Mouse (Mus musculus) inflammation-experienced regulatory T-cells, adult 6 months (primary cell): ENCODE results near the gene Npdc1. TPM values are rescaled to one million over a fixed set of nuclear protein-coding genes. Genes with fewer than 3 reads are reported as not detected.

Experiments used
- ATAC-seq: one replicate; pipeline ENCODE4 v1.8.0; 2017
- polyA plus RNA-seq, 3 experiments: library from polyadenylated mRNA; unstranded; fragments of 100-300 nt; shearing (Covaris generic); gene quantifications; one replicate each; pipeline ENCODE4 v1.2.1; 2017

The Npdc1 gene
- polyA plus RNA-seq, 3 experiments from 2014 or later, result 2.8 to 6.1 (median 6.0) TPM

DNA sequence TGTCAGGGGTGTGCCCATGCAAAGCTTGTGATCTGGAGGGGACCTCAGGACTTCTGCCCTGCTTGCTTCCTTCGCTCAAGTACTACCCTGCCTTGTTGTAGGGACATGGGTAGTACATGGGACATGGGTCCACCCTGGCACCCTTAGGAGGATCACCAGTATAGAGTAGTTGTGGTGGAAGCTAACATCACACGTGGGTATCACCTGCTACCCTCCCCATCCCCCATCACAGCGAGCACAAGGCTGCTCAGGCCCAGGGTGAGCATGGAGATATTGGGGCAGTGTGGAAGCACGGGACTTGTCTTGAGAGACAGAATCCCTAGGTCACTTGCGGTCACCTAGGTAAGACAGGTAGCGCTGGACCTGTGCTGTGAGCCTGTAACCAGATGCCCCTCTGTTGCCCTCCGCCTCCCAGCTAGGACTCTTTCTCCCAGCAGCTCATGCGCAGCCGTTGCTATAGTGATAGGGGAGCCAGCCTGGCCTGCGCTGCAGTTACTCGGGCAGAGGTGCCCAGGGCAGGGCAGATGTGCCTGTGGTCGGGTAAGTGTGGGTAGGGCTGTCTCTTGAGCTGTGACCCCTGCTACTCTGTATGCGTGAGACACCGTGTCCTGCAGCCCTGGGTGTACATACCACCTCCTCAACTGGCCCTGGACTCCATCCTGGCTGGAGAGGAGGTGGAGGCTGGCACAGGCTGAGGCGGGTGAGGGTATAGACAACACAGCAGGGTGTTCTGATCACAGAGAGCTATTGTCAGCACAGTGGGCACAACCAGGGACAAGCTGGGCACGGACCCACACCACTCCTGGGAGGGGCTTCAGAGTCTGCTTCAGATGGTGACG, 31.5 kb downstream of the Npdc1 start:
- no peak for ATAC-seq

DNA sequence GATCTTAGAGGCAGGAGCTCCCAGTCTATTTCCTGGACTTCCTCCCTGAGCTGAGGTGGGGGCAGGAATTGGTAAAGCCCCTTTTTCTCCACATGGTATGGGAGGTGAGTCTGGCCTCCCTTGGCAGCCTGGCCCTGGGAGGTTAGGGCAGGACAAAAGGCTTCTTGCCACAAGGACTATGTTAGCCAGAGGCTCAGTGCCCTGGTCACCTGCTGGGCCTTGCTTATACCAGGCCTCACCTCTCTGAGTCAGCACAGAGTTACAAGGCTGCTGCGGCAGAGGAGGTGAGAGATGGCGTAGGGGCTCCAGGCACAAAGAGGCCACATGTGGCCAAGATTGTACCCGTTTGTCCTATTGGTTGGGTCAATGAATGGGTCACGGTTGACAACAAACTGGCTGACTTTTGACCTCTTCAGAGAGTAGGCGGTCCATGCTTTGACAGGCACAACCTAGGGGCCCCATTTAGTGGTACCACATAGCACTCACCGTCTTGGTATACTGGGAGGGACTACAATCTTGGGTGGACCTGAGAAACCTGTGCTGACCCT, 32.2 kb downstream of the Npdc1 start:
- no peak for ATAC-seq

DNA sequence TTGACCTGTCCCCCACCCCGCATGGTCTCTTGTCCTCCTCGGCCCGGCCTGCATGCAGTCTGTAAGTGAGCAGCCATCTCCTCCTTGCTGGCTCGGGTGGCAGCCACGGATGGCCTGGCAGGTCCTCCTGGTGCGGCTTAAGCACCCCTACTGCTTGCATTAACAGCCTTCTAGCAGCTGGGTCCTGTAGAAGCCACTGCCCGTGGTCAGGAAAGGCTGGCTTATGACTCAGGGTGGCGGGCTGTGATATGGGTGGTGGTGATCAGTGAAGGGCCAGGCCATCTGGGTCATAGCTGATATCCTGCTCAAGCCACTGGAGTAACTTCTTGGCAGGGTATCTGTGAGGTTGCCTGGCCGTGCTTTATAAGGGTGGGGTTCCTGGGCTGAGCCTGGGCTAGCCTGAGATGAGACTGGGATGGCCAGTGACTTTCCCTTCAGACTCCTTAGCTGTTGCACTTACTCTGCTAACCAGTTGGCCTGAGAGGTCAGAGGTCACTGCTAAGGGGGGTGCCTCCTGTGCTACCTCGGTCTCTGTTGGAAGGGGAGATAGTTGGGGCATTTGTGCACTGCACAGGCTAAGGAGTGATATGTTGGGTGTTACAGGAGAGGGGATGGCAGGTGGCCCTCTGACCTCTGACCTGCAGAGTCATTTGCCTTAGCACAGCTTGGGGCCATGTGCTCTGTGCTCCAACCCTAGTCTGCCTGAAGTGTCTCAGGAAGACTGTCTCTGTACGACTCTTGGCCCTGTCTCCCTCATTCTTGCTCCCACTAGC, 33.4 kb downstream of the Npdc1 start:
- ATAC-seq, result no peak

DNA sequence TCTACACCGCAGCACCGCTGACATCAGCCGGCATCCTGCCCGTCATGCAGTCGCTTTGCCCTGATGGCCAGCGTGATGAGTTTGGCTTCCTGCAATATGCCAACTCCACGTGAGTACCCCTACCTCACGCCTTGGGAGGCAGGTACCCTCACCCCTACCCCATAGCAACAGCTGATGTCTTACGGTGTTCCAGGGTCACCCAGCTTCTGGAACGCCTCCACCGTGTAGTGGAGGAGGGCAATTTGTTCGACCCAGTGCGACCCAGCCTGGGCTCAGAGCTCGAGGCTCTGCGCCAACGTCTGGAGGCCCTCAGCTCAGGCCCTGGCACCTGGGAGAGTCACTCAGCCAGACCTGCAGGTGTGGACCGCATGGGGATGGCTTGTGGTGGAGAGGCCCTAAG, 34.0 kb downstream of the Npdc1 start:
- ATAC-seq, result no peak

DNA sequence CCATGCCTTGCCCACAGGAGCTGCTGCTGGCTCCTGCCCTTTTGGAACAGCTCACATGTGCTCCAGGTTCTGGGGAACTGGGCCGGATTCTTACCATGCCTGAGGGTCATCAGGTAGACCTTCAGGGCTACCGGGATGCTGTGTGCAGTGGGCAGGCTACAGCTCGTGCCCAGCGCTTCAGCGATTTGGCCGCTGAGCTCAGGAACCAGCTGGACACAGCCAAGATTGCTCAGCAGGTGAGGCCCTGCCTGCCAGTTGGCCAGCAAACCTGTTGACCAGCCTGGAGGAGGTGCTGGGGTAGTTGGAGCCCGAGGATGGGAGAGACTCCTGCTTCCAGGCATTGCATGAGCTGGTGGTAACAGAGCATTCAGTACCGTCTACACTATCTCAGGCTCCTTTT, 35.1 kb downstream of the Npdc1 start:
- ATAC-seq, result no peak

DNA sequence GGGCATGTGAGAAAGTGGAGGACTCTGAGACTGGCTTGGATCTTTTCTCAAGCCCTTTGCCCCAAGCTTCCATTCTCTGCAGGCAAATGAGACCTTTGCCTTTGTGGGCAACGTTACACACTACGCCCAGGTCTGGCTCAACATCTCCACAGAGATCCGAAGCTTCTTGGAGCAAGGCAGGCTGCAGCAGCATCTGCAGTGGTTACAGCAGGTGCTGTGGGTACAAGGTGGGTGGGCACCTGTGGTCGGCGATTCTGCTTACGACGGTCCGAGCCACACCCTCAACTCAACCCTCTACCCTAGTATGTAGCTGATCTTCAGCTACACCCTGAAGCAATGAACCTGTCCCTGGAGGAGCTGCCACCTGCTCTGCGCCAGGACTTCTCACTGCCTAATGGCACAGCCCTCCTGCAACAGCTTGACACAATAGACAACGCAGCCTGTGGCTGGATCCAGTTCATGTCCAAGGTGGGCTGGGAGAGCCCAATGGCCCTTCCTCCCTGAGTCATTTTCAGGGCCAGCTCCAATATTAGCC, 37.2 kb downstream of the Npdc1 start:
- ATAC-seq, result no peak

DNA sequence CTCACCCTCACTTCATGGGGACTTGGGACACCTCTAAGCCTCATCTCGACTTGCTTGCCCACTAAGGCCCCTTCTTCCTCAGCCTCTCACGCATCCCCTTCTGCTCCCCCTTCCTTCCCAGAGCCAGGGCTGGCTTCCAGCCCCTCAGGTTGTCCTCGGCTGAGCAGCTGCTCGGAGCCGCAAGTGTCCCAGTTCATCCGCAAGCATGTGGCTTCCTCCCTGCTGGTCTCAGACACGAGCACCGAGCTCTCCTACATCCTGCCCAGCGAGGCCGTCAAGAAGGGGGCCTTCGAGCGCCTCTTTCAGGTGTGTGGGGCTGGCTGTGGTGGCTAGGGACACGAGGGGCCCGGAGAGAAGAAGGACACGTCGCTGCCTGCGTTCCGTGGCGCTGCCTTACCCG, 41.9 kb downstream of the Npdc1 start:
- no peak for ATAC-seq

DNA sequence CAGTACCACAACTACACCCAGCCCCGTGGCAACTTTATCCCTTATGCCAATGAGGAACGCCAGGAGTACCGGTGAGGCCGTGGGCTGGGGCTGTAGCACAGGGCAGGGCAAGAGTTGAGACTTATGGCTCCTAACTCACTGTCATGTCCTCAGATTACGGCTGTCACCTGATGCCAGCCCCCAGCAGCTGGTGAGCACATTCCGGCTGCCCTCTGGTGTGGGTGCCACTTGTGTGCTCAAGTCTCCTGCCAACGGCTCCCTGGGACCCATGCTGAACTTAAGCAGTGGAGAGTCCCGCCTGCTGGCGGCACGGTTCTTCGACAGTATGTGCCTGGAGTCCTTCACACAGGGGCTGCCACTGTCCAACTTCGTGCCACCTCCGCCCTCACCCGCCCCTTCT, 43.5 kb downstream of the Npdc1 start:
- ATAC-seq, result no peak

DNA sequence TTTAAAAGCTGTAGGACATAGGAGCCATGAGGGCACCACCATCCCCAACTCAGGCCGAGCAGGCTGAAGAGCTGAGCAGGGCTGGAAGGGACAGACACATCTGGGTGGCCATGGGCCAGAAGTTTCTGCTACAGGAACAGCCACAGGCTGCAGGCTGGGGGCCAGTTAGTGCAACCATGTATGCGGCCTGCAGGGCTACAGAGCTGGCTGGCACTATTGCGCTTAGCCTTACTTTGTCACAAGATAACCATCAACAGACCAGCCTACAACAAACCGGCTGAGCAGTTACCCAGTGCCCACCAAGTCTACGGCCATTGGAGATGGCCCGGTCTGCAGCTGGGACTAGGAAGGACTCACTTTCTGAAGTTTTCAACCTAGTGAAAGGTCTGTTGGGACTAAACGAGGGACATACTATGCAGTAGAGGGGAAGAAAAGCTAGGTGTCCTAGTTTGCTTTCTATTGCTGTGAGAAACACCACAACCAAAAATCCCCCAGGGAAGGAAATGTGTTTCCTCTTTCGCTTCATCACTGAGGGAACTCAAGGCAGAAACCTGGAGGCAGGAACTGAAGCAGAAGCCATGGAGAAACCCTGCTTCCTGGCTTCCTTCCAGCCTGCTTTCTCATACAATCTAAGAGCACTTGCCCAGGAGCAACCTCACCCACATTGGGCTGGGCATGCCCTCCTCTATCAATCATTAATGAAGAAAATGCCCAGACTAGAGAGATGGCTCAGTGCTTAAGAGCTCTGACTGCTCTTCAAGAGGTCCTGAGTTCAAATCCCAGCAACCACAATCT, 51.9 kb downstream of the Npdc1 start:
- ATAC-seq, result no peak

DNA sequence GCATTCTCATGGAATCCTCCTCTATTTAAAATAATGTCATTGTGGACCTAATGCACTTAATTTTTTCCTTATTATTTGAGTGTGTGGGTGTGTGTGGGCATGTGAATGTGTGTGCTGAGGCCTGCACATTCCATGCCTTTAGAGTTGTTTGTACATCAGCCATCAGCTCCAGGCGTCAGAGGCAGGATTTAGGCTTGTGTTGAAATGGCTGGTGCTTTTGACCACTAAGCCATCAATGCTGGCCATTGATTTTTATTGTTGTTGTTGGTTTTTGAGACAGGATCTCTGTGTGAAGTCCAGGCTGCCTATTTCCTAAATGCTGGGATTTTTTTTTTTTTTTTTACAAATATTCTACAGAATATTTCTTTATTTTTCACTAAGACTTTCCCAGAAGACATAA, 53.8 kb downstream of the Npdc1 start:
- no peak for ATAC-seq

DNA sequence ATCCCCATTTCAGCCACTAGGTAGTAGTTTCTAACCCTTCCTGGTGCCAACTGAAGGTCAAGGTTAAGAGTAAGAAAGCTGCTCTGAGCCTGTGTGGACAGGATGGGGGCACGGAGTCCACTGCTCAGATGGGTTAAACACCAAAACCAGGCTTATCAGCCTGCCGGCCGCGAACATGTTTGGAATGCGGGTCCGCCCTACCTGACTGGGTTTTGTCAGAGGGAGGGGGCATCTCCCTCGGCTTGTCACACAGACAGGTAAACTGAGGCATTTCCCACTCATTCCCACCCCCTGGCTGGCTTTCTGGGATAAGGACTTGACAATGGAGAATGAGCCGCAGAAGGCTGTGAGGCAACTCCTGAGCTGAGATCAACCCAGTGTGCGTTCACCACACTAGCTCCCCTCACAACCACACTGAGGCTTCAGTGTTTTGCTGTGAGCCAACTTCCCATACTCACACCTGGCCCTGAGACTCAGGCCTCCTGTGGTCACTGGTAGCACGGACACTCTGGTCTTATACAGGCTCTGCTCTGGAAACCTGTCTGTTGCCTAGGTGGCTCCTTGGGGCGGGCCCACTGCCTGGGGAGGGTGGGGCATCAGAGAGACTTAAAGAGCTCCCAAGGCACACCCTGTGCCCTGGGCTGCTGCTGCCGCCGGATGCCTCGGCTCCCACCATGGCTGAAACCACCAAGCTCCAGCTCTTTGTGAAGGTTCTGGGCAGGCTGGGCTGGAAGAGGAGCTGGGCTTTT, 57.2 kb downstream of the Npdc1 start, which contains the start of gene Clic3:
Gene Clic3, plus strand, starts transcription at position 634 of the 749 bp plus-strand sequence.
- ATAC-seq, result no peak

DNA sequence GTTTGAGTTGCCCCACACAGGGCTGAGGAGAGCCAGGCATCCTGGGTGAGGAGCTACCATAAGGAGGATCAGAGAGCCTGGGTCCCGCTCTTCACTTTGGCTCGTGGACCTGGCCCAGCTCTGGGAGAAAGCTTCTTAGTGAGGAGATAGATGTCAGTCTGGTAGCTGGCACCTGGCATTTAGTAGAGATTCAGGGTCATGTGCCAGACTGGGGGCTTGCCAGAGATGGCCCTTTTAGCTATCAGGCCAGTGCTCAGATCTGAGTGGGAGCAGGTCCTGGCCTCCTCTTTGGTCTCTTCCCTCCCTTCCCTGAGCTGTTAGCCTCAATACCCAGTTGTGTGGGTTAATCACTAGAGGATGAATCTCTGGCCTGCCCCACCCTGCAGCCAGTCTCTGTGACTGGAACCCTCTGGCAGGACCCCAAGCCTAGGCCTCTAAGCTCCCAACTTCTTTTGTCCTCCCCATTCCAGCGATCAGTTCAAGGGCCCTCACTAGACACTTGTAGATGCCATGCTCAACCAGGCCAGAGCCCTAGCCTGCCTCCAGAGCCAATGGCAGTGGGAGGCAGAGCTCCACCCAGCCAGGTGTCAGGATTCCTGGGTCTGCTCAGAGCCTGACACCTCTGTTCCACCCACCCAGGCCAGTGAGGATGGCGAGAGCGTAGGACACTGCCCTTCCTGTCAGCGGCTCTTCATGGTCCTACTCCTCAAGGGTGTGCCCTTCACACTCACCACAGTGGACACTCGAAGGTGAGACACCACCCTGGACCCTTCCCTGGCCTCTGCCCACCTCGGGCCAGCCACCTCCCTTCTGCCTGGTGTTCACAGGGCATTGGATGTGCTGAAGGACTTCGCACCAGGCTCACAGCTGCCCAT, 58.1 kb downstream of the Npdc1 start:
- ATAC-seq, result no peak

DNA sequence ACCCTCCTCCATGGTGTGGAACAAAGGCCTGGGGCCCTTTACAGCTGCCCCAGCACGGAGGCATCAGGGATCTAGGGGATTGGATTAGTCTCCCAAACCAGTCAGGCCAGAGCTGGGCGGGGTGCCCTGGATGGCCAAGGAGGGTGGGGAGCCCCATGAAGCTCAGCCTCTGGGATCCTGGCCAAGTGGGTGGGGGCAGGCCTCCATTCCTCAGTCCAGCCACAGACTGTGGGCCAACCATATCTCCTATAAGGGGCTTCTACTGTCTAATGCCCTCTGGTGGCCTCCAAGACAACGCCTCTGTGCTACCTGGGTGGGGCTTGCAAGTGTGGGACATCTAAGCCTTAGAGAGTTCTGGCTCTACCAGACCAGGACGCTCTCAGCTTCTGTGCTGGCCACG, 59.8 kb downstream of the Npdc1 start:
- no peak for ATAC-seq

Other genes with a start within 250 kb of the Npdc1 start
- gene Nrarp, start 218.6 kb upstream of the Npdc1 start, polyA plus RNA-seq, result 1 to 10 TPM in 1 of 3 experiments, under 1 TPM in 2; 0.54 to 1.2 (median 0.59) TPM
- gene Tor4a, start 202.5 kb upstream of the Npdc1 start, polyA plus RNA-seq, result 10 to 100 TPM; 55.3 to 73.9 (median 67.2) TPM
- gene Nelfb, start 187.9 kb upstream of the Npdc1 start, polyA plus RNA-seq, result 10 to 100 TPM; 46.6 to 50.3 (median 47.0) TPM
- gene Stpg3, start 184.7 kb upstream of the Npdc1 start, polyA plus RNA-seq, result not detected
- gene Fam166a, start 180.6 kb upstream of the Npdc1 start, polyA plus RNA-seq, result not detected
- gene Tubb4b, start 174.6 kb upstream of the Npdc1 start, polyA plus RNA-seq, result 100 to 1,000 TPM in 1 of 3 experiments, 10 to 100 TPM in 2; 90.3 to 208 (median 96.5) TPM
- not detected for gene Slc34a3, start 165.0 kb upstream of the Npdc1 start, polyA plus RNA-seq
- not detected for gene Rnf224, start 162.6 kb upstream of the Npdc1 start, polyA plus RNA-seq
- 1 to 10 TPM in 1 of 3 experiments, under 1 TPM in 2; 0.53 to 1.6 (median 0.99) TPM for gene Rnf208, start 157.1 kb upstream of the Npdc1 start, polyA plus RNA-seq
- gene Cysrt1, start 156.9 kb upstream of the Npdc1 start, polyA plus RNA-seq, result not detected
- gene AL732309.1, start 152.5 kb upstream of the Npdc1 start, polyA plus RNA-seq, result 1 to 10 TPM; 2.3 to 9.2 (median 4.0) TPM
- 10 to 100 TPM in 1 of 3 experiments, 1 to 10 TPM in 2; 8.3 to 13.7 (median 8.7) TPM for gene Tmem203, start 143.9 kb upstream of the Npdc1 start, polyA plus RNA-seq
- 1 to 10 TPM; 3.4 to 4.7 (median 3.9) TPM for gene Tprn, start 136.7 kb upstream of the Npdc1 start, polyA plus RNA-seq
- gene Ssna1, start 126.9 kb upstream of the Npdc1 start, polyA plus RNA-seq, result 100 to 1,000 TPM; 111 to 156 (median 121) TPM
- gene Anapc2, start 126.9 kb upstream of the Npdc1 start, polyA plus RNA-seq, result 10 to 100 TPM; 29.3 to 44.6 (median 39.2) TPM
- gene Tmem210, start 111.2 kb upstream of the Npdc1 start, polyA plus RNA-seq, result not detected
- not detected for gene Lrrc26, start 109.4 kb upstream of the Npdc1 start, polyA plus RNA-seq
- gene Grin1, start 80.2 kb upstream of the Npdc1 start, polyA plus RNA-seq, result not detected
- 10 to 100 TPM; 21.2 to 24.3 (median 23.1) TPM for gene Man1b1, start 67.0 kb upstream of the Npdc1 start, polyA plus RNA-seq
- gene Dpp7, start 43.0 kb upstream of the Npdc1 start, polyA plus RNA-seq, result 10 to 100 TPM; 10.2 to 24.6 (median 21.1) TPM
- 10 to 100 TPM; 12.2 to 20.6 (median 18.3) TPM for gene Uap1l1, start 33.7 kb upstream of the Npdc1 start, polyA plus RNA-seq
- 10 to 100 TPM in 1 of 3 experiments, under 1 TPM in 2; 0.44 to 10.5 (median 0.80) TPM for gene Sapcd2, start 27.0 kb upstream of the Npdc1 start, polyA plus RNA-seq
- 1 to 10 TPM in 1 of 3 experiments, under 1 TPM in 1, not detected in 1; 0.49 to 1.3 TPM for gene Entpd2, start 3.5 kb upstream of the Npdc1 start, polyA plus RNA-seq
- 10 to 100 TPM in 1 of 3 experiments, 1 to 10 TPM in 2; 4.1 to 14.7 (median 7.2) TPM for gene Fut7, start 23.9 kb downstream of the Npdc1 start, polyA plus RNA-seq
- 10 to 100 TPM; 31.4 to 59.3 (median 41.8) TPM for gene Abca2, start 29.4 kb downstream of the Npdc1 start, polyA plus RNA-seq
- 1 to 10 TPM; 1.2 to 1.9 (median 1.6) TPM for gene Clic3, start 57.5 kb downstream of the Npdc1 start, polyA plus RNA-seq
- 10 to 100 TPM; 70.4 to 92.1 (median 89.2) TPM for gene Paxx, start 61.7 kb downstream of the Npdc1 start, polyA plus RNA-seq
- not detected for gene Ptgds, start 70.7 kb downstream of the Npdc1 start, polyA plus RNA-seq
- gene Lcn12, start 94.6 kb downstream of the Npdc1 start, polyA plus RNA-seq, result not detected
- 10 to 100 TPM; 49.1 to 88.0 (median 76.8) TPM for gene Fbxw5, start 101.4 kb downstream of the Npdc1 start, polyA plus RNA-seq
- gene C8g, start 102.4 kb downstream of the Npdc1 start, polyA plus RNA-seq, result 1 to 10 TPM; 2.1 to 5.1 (median 3.4) TPM
- 10 to 100 TPM; 74.8 to 85.3 (median 76.1) TPM for gene Traf2, start 147.6 kb downstream of the Npdc1 start, polyA plus RNA-seq
- 100 to 1,000 TPM; 246 to 394 (median 269) TPM for gene Edf1, start 158.5 kb downstream of the Npdc1 start, polyA plus RNA-seq
- gene Mamdc4, start 175.5 kb downstream of the Npdc1 start, polyA plus RNA-seq, result 1 to 10 TPM in 2 of 3 experiments, under 1 TPM in 1; 0.85 to 2.2 (median 1.3) TPM
- 10 to 100 TPM; 37.0 to 64.3 (median 56.2) TPM for gene Phpt1, start 175.9 kb downstream of the Npdc1 start, polyA plus RNA-seq
- gene Ajm1, start 182.4 kb downstream of the Npdc1 start, polyA plus RNA-seq, result under 1 TPM in 1 of 3 experiments, not detected in 2; 0.07 TPM
- gene Rabl6, start 209.2 kb downstream of the Npdc1 start, polyA plus RNA-seq, result 10 to 100 TPM; 14.0 to 28.3 (median 18.0) TPM
- gene Ccdc183, start 218.3 kb downstream of the Npdc1 start, polyA plus RNA-seq, result not detected
- 1 to 10 TPM in 2 of 3 experiments, under 1 TPM in 1; 0.80 to 2.2 (median 1.1) TPM for gene Tmem141, start 222.7 kb downstream of the Npdc1 start, polyA plus RNA-seq
- under 1 TPM in 1 of 3 experiments, not detected in 2; 0.96 TPM for gene Fcna, start 228.7 kb downstream of the Npdc1 start, polyA plus RNA-seq